Mouse (Mus musculus): ENCODE results near the gene Ncmap. TPM values are rescaled to one million over a fixed set of nuclear protein-coding genes. Genes with fewer than 3 reads are reported as not detected.
A peak's percentile ranks its signal among the peaks of the same experiment; 100 is the strongest.

Gene Ncmap
- polyA plus RNA-seq, 1 experiment: 2.1 TPM

- Histone ChIP-seq H3K27ac (ENCODE audit: control insufficient read depth, insufficient read depth, low read depth, low read length) (no peak overlapping the region), H3K4me1 (ENCODE audit: control insufficient read depth, insufficient read depth, low read length) (peaks cover 12% of the 10 kb centered on the region), H3K36me3 (ENCODE audit: control insufficient read depth, insufficient read depth, low read length) (no peaks in the 10 kb centered on the region), H3K4me3 (ENCODE audit: control insufficient read depth, low read depth, low read length) (no peak overlapping the region), H3K27me3 (ENCODE audit: control insufficient read depth, insufficient read depth, low read length) (no peaks in the 10 kb centered on the region)
- TF ChIP-seq POLR2A (IDR thresholded peaks at IDR 0.05; ENCODE audit: control insufficient read depth, low read depth, low read length) (no peak), CTCF (IDR thresholded peaks at IDR 0.05; ENCODE audit: control insufficient read depth, insufficient read depth, insufficient replicate concordance, low read depth, low read length) (no peak)
Observed at GRCm38 (mm10) chr4:135401881-135402280, 3.9 kb upstream of the Ncmap start.

DNA sequence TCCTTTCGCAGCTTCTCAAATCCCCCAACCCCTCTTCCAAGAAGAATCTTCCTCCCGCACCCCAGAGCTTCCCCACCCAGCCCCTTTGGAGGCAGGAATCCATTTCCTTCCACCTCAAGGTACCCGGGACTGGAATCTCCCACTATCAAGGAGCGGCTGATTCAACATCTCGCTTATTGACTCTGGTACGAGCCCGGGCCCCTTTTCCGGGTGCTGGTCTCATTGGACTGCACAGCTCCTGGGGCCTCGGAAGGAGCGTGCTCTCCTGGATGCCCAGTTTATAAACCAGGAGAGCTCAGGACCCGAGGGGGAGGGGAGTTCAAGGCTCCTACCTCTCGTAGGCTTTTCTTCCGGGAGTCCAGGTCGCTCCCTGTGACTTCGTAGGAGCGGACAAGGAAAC, 476 bp downstream of the Ncmap start:
- no peaks in the 10 kb centered on the region for H3K36me3 ChIP-seq (ENCODE audit: control insufficient read depth, insufficient read depth, low read length)
- H3K4me1 ChIP-seq (ENCODE audit: control insufficient read depth, insufficient read depth, low read length): peaks cover 8% of the 10 kb centered on the region
- no peaks in the 10 kb centered on the region for H3K27me3 ChIP-seq (ENCODE audit: control insufficient read depth, insufficient read depth, low read length)
- H3K4me3 ChIP-seq (ENCODE audit: control insufficient read depth, low read depth, low read length): peak overlapping the region; percentile 49
- no peak overlapping the region; the same call in 1 of the 2 replicates for H3K27ac ChIP-seq (ENCODE audit: control insufficient read depth, insufficient read depth, low read depth, low read length)
- TF ChIP-seq CTCF (IDR thresholded peaks at IDR 0.05; ENCODE audit: control insufficient read depth, insufficient read depth, insufficient replicate concordance, low read depth, low read length) (no peak), POLR2A (IDR thresholded peaks at IDR 0.05; ENCODE audit: control insufficient read depth, low read depth, low read length) (no peak)

DNA sequence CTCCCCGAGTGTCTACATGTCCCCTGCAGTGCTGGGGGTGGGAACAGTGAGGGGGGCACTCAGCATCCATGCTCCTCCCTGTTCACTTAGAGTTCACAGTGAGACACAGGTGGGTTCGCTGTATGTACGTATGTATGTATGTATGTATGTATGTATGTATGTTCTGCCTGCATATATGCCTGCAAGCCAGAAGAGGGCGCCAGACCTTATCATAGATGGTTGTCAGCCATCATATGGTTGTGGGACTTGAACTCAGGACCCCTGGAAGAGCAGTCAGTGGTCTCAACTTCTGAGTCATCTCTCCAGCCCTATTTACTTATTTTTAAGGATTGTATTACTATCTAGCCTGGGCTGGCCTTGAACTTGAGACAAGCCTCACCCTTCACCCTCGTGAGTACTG, 1.7 kb downstream of the Ncmap start:
- no peak for TF ChIP-seq POLR2A (IDR thresholded peaks at IDR 0.05; ENCODE audit: control insufficient read depth, low read depth, low read length)
- no peak for TF ChIP-seq CTCF (IDR thresholded peaks at IDR 0.05; ENCODE audit: control insufficient read depth, insufficient read depth, insufficient replicate concordance, low read depth, low read length)
- no peaks in the 10 kb centered on the region for H3K36me3 ChIP-seq (ENCODE audit: control insufficient read depth, insufficient read depth, low read length)
- no peaks in the 10 kb centered on the region for H3K27me3 ChIP-seq (ENCODE audit: control insufficient read depth, insufficient read depth, low read length)

GRCm38 (mm10) chr4:135395375-135395774, 2.7 kb downstream of the Ncmap start:
- Histone ChIP-seq H3K36me3 (ENCODE audit: control insufficient read depth, insufficient read depth, low read length) (no peaks in the 10 kb centered on the region), H3K4me3 (ENCODE audit: control insufficient read depth, low read depth, low read length) (no peak overlapping the region), H3K27ac (ENCODE audit: control insufficient read depth, insufficient read depth, low read depth, low read length) (no peak overlapping the region), H3K27me3 (ENCODE audit: control insufficient read depth, insufficient read depth, low read length) (no peaks in the 10 kb centered on the region), H3K4me1 (ENCODE audit: control insufficient read depth, insufficient read depth, low read length) (peaks cover 8% of the 10 kb centered on the region)
- TF ChIP-seq POLR2A (IDR thresholded peaks at IDR 0.05; ENCODE audit: control insufficient read depth, low read depth, low read length) (no peak), CTCF (IDR thresholded peaks at IDR 0.05; ENCODE audit: control insufficient read depth, insufficient read depth, insufficient replicate concordance, low read depth, low read length) (no peak)

More for the DNA sequence above, 1.7 kb downstream of the Ncmap start:
- H3K4me1 ChIP-seq (ENCODE audit: control insufficient read depth, insufficient read depth, low read length): peaks cover 8% of the 10 kb centered on the region
- H3K27ac ChIP-seq (ENCODE audit: control insufficient read depth, insufficient read depth, low read depth, low read length): no peak overlapping the region
- no peak overlapping the region for H3K4me3 ChIP-seq (ENCODE audit: control insufficient read depth, low read depth, low read length)

GRCm38 (mm10) chr4:135394666-135395065, 3.4 kb downstream of the Ncmap start:
- no peak overlapping the region for H3K27ac ChIP-seq (ENCODE audit: control insufficient read depth, insufficient read depth, low read depth, low read length)
- H3K36me3 ChIP-seq (ENCODE audit: control insufficient read depth, insufficient read depth, low read length): no peaks in the 10 kb centered on the region
- no peak for TF ChIP-seq POLR2A (IDR thresholded peaks at IDR 0.05; ENCODE audit: control insufficient read depth, low read depth, low read length)
- no peak for TF ChIP-seq CTCF (IDR thresholded peaks at IDR 0.05; ENCODE audit: control insufficient read depth, insufficient read depth, insufficient replicate concordance, low read depth, low read length)
- H3K4me3 ChIP-seq (ENCODE audit: control insufficient read depth, low read depth, low read length): no peak overlapping the region
- H3K4me1 ChIP-seq (ENCODE audit: control insufficient read depth, insufficient read depth, low read length): peaks cover 8% of the 10 kb centered on the region
- no peaks in the 10 kb centered on the region for H3K27me3 ChIP-seq (ENCODE audit: control insufficient read depth, insufficient read depth, low read length)

- Histone ChIP-seq H3K27me3 (ENCODE audit: control insufficient read depth, insufficient read depth, low read length) (no peaks in the 10 kb centered on the region), H3K4me1 (ENCODE audit: control insufficient read depth, insufficient read depth, low read length) (peaks cover 8% of the 10 kb centered on the region), H3K27ac (ENCODE audit: control insufficient read depth, insufficient read depth, low read depth, low read length) (no peak overlapping the region), H3K4me3 (ENCODE audit: control insufficient read depth, low read depth, low read length) (no peak overlapping the region), H3K36me3 (ENCODE audit: control insufficient read depth, insufficient read depth, low read length) (no peaks in the 10 kb centered on the region)
- TF ChIP-seq POLR2A (IDR thresholded peaks at IDR 0.05; ENCODE audit: control insufficient read depth, low read depth, low read length) (no peak), CTCF (IDR thresholded peaks at IDR 0.05; ENCODE audit: control insufficient read depth, insufficient read depth, insufficient replicate concordance, low read depth, low read length) (no peak)
Observed at GRCm38 (mm10) chr4:135393381-135393780, 4.6 kb downstream of the Ncmap start.

DNA sequence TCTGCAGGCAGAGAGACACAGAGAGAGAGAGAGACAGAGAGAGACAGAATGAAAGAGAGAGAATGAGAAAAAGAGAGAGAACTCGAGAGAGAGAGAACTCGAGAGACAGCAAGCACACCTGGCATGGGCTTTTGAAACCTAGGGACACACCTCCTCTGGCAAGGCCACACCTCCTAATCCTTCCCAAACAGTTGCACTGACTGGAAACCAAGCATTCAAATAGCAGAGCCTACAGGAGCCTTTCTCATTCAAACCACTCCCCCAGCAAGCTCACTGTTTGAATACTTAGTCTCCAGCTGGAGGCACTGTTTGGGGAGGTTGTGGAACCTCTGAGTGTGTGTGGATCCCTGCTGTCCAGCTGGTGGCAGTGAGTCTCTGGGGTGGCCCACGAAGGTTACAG, 5.2 kb downstream of the Ncmap start:
- Histone ChIP-seq H3K36me3 (ENCODE audit: control insufficient read depth, insufficient read depth, low read length) (no peaks in the 10 kb centered on the region), H3K4me1 (ENCODE audit: control insufficient read depth, insufficient read depth, low read length) (peaks cover 2% of the 10 kb centered on the region), H3K27ac (ENCODE audit: control insufficient read depth, insufficient read depth, low read depth, low read length) (no peak overlapping the region), H3K27me3 (ENCODE audit: control insufficient read depth, insufficient read depth, low read length) (no peaks in the 10 kb centered on the region), H3K4me3 (ENCODE audit: control insufficient read depth, low read depth, low read length) (no peak overlapping the region)
- TF ChIP-seq CTCF (IDR thresholded peaks at IDR 0.05; ENCODE audit: control insufficient read depth, insufficient read depth, insufficient replicate concordance, low read depth, low read length) (no peak), POLR2A (IDR thresholded peaks at IDR 0.05; ENCODE audit: control insufficient read depth, low read depth, low read length) (no peak)

DNA sequence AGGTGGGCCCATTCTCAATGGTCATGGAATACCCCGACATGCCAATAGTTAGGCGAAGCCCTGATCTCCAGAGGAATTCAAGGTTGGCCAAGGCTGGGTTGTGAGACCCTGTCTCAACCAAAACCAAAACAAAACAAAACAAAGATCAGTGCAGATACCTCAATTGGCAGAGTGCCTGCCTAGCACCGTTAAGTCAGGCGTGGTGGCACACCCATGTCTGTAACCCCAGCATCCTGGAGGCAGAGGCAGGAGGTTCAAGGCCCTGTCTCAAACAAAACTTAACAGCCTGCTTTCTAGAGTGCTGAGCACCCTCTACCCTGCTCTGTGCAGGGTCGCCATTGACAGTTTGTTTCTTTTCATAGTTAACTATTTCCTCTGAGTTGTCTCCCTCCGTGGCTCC, 7.0 kb downstream of the Ncmap start:
- TF ChIP-seq POLR2A (IDR thresholded peaks at IDR 0.05; ENCODE audit: control insufficient read depth, low read depth, low read length) (no peak), CTCF (IDR thresholded peaks at IDR 0.05; ENCODE audit: control insufficient read depth, insufficient read depth, insufficient replicate concordance, low read depth, low read length) (no peak)
- Histone ChIP-seq H3K4me3 (ENCODE audit: control insufficient read depth, low read depth, low read length) (no peak overlapping the region), H3K4me1 (ENCODE audit: control insufficient read depth, insufficient read depth, low read length) (no peaks in the 10 kb centered on the region), H3K27ac (ENCODE audit: control insufficient read depth, insufficient read depth, low read depth, low read length) (no peak overlapping the region), H3K27me3 (ENCODE audit: control insufficient read depth, insufficient read depth, low read length) (no peaks in the 10 kb centered on the region), H3K36me3 (ENCODE audit: control insufficient read depth, insufficient read depth, low read length) (no peaks in the 10 kb centered on the region)
